Mouse (Mus musculus) brain, embryonic 14.5 days (tissue): ENCODE measurements at regions not wholly inside any gene's neighbourhood (a gene's known extent, or its start where the extent isn't known, plus 50 kb on each side); places are given as distances from the start of the nearest gene placed in this dataset.

ENCODE experiments used
- DNase-seq: peaks from one replicate; pipeline ENCODE4 v3.0.0-alpha.2; 2011; ENCODE audit warnings: low read depth
- CTCF ChIP-seq: fragments of 200-500 bp; IDR thresholded peaks from 2 replicates; pipeline ENCODE4 v1.5.1; 2012; ENCODE audit warnings: inconsistent platforms, mild to moderate bottlenecking, moderate library complexity, borderline replicate concordance; ENCODE audit not compliant: insufficient read depth, insufficient read length; ENCODE audit errors: extremely low read depth
- POLR2A ChIP-seq: fragments of 200-500 bp; IDR thresholded peaks from 2 replicates; pipeline ENCODE4 v1.6.1; 2012; ENCODE audit warnings: mild to moderate bottlenecking, inconsistent platforms, borderline replicate concordance; ENCODE audit not compliant: poor library complexity, insufficient read depth, insufficient read length, severe bottlenecking; ENCODE audit errors: extremely low read depth

DNA sequence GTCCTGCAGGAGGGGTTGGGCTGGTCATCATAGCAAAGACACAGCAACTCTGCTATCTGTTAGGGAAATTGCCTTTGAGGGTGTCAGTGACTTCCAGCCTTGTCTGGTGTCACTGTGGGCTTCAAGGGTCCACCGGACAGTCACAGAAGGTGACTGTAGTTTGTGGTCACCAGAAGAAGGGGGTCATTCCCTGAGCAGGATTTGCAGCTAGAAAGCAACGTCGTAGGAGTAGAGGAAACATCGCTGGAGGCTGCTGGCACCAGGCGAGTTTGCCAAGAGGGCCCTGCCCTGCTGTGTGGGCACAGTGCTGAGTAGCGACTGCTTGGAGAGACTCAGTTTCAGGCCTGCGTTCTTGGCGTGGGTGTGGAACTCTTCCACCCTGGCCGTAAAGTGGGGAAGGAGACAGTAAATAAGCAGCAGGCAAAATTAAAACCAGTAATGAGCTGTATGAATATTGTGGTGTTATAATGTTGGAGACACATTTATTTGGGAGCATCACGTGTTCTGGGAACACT, 389.8 kb upstream of the Tshz3 start:
- no peak for DNase-seq
- no peak for TF ChIP-seq POLR2A
- no peak for TF ChIP-seq CTCF

DNA sequence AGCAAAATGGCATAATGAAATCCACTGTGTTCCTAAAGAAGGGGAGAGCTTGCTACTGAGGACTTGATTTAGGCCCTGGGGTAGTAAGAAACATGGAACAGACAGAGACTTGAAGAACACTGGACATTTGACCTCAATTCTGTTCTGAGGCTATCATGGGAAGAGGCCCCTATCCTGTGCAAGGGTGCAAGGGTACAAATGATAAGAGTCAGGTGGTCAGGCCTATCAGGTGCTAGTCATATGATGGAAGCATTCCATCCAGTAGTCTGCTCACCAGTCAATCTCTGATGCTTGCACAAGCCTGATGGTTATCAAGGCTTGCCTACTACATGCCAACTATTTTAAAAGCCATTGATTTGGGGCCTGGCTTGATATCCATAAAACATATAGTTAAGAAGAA, 420.6 kb upstream of the Tshz3 start:
- no peak for DNase-seq
- no peak for TF ChIP-seq POLR2A
- TF ChIP-seq CTCF: no peak

DNA sequence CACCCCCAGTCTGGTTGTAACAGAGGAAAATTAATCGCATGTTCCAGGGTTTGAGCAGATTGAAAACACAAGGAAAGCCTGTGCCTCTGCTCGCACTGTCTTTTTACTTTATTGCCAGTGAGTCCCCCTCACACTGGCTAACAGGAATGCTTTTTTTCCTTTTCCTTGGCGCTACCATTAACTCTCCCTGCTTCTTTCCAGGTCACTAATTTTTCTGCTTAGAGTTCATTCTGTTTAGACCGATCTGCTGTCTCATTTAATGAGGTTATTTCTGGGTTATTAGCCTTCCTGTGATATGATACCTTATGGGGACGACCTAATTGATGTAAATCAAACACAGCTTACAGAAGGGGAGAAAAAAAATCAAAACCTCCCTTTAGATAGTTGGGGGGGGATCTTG, 429.0 kb upstream of the Tshz3 start:
- no peak for TF ChIP-seq POLR2A
- TF ChIP-seq CTCF: no peak

DNA sequence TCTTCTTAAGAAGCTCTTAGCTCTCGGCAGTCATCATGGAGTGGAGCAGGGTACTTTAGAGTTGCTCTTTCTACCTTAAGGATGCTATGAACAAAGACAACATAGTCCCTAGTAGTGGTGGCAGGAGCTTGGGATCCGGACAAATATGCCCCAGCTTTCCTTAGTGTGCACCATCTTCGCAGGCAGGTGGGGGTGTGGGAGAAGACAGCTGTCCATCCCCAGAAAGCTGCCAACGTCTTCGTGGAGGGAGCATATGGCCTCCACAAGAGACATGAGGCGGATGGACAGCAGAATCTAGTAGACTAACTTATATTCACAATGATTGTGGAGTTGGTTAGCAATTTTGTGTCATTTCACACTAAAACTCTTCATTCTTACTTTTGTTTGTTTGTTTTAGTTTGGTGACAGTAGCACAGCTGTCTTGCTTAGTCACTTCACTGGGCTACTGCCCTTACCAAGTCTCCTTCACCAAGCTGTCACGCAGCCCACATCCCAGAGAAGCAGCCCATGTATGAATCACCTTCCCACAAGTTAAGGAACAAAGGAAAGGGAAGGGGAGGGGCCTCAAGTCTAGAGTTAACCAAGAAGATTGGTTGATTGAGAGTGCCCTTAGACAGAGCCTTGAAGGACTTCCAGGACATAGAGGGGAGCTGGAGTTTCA, 432.6 kb upstream of the Tshz3 start:
- DNase-seq: no peak
- TF ChIP-seq CTCF: no peak
- no peak for TF ChIP-seq POLR2A

More for the DNA sequence above, 429.0 kb upstream of the Tshz3 start:
- DNase-seq: peak; percentile 52

DNA sequence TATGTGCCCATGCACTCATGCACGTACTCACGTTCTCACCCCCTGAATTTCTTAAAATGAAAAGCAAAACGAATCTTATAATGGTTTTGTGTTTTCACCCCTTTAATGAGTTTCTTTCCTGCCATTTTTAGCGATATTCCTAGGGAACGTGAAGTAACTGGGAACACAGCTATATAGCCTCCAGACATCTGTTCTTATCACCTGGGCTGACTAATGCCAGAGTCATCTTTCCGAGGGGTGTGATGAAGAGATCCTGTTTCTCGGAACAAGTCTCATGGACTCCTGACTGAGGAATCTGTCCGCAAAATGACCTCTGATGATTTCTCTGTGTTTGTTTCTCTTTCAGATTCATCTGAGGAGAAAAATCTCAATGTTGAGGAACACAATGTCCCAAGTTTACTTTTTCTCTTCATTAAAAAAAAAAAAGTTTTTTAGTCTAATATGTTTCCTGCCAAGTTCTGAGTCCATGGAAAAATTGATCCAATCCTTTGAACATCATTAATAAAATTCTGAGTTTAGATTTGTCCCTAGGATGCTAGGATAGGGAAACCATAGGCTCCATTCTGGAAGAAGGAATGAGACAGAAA, 435.7 kb upstream of the Tshz3 start:
- DNase-seq: no peak
- TF ChIP-seq CTCF (no peak), POLR2A (no peak)

DNA sequence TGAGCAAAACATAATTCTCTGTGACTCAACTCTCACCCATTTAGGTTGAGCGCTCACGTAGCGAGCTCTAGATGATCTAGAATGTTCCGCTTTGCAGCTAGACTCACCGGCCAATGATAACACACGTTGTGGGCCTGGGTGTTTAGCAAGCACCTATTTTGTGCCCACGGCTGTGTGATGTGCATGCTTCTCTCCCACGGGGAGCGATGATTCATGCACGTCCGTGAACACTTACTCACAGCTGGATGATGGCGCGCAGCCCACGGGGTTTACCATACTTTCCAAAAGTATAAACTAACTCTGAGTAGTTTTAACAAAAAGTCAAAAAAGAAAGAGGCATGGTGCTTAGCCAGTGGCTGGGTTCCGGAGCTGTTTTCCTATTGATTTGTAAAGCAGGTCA, 440.8 kb upstream of the Tshz3 start:
- TF ChIP-seq CTCF (no peak), POLR2A (no peak)
- no peak for DNase-seq

DNA sequence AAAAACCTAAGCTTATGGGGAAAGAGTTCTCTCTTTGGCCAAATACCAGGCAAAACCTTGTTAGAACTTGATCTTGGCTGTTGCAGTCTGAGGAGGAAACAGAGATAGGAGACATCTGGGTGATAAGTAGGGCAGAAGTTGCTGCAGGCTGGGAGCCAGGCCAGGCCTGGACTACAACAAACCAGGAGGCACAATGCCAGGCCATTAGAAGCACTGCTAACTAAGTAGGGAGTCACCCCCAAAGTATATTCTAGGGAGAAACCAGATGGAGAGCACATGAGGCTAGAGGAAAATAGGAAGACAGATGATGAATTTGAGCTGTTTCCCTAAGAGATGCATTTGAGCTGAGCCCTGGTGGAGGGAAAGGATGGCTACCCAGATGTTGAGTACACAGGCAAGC, 444.6 kb upstream of the Zfp507 start:
- DNase-seq: no peak
- TF ChIP-seq POLR2A: no peak
- no peak for TF ChIP-seq CTCF

DNA sequence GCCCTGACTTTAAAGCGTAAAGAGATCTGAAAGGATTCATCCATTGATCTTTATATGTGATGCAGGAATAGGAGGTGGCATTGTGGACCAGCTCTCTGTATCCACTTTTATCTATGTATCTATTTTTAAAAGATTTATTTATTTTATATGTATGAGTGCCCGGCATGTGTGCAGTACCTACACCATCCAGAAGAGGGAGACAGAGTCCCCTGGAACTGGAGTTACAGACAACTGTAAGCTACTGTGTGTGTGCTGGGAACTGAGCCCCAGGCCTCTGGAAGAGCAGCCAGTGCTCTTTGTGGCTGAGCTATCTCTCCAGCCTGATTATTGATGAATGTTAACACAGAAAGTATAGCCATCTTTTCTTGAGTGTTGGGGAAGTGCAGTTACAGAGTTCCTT, 433.9 kb upstream of the Zfp507 start:
- no peak for DNase-seq
- TF ChIP-seq CTCF (peak; percentile 32; the same call in 1 of the 2 replicates), POLR2A (no peak)

DNA sequence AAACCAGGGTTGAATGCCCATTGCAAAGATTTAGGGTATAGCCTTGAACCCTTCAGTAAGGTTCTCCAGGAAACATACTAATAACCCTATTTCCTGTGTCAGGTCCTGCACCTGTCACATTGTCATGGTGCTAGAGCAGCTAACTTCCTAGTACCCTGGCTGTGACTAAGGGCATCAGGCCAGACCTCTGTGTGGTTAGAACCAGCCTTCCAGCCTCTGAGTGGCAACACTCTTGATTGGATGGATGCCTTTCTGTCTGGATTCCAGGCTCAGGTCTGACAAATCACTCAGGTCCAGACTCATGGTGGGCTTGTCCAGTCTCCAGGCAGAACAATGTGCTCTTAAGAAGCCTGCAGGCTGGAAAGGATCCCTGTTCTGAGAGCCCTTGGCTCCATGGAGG, 426.2 kb upstream of the Zfp507 start:
- no peak for TF ChIP-seq POLR2A
- TF ChIP-seq CTCF: no peak
- no peak for DNase-seq

DNA sequence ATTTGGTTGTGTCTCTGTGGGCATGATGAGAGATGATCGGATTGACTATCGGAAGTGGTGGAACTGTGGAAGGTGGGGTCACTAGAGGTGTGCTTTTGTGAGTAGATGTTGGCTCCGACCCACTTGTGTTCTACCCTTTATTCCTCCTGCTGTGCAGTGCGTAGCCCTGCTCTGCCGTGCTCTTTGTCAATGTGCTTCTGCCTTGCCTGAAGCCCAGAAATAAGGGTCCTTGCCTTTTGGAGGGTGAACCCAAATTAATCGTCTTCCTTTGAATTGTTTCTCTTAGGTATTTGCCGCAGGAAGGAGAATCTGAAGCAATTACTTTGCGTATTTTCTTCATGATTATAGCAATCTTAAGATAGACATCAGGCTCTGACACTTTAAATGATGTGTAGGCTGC, 421.6 kb upstream of the Zfp507 start:
- no peak for DNase-seq
- TF ChIP-seq POLR2A (no peak), CTCF (no peak)

DNA sequence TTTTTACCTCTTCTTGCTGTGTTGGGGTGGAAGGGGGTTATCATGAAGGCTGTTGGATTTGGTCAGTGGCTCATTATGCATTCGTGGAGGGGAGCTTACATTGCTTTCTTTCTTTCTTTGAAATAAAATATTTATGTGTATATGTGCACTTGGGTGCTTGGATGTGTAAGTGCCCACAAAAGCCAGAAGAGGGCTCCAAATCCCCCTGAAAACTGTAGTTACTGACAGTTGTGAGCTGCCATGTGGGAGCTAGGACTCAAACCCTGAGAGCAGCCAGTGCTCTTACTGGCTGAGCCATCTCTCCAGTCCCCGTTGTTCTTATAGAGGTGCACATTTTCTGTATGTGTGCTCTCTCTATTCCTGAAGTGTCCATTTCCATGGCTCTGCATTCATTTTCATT, 415.6 kb upstream of the Zfp507 start:
- TF ChIP-seq CTCF: peak; percentile 4; the same call in 1 of the 2 replicates
- no peak for TF ChIP-seq POLR2A
- no peak for DNase-seq

DNA sequence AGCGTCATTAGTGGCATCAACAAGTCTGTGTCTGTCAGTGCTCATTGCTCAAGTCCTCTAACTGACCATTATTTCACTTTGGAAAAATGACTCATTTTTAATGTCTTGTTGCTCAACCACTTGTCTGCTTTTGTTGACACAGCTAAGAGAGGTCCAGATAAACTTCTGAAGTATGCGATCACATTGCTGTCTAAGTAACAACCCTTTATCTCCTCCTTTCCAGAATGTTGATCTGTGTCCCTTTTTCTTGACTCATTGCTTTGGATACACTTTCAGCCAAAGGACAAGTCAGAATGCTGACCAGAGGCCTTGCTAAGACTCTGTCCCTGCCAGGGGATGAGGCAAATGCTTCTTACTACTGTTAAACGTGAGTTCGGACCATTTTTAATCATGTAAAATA, 407.2 kb upstream of the Zfp507 start:
- TF ChIP-seq CTCF: no peak
- no peak for TF ChIP-seq POLR2A
- no peak for DNase-seq

DNA sequence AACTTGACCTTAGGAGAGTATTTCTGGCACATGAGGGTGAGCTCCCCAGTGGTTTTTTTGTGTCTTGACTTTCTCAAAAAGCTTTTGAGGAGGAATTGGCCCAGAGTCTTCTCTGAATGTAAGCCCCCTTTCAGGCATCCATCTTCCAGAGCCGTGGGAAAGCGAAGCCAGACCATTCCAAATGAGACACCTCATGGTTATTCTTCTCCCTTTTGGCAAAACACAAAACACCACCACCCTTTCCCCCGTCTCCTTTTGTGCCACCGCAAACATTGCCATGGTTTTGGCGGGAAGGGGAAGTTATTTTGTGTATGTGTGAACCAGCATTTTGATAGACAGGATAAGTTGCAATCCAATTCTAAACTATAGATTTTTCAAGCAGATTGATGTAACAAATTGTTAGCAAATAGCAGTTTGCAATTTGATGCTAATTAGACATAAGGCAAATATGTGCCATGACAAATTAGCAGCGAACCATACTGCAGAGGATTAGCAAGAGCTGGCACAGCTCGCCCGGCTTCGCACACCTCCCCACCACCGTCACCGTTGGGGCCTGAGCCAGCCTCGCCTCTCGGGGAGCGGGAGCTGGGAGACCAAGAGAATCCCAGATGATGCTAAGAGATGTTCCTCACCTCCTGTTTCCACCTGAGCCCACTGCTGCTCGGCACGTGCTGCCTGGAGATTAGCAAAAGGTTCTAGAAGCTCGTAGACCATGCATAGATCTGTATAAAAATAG, 404.9 kb upstream of the Zfp507 start:
- peak; percentile 94 for DNase-seq
- TF ChIP-seq CTCF (no peak), POLR2A (no peak)
